Mouse (Mus musculus) cerebellum, adult 8-10 months (tissue): ENCODE measurements around the gene Olfr71.

ENCODE experiments used
- DNase-seq: peaks from one replicate; pipeline ENCODE4 v3.0.0; 2022

Olfr71 gene

DNA sequence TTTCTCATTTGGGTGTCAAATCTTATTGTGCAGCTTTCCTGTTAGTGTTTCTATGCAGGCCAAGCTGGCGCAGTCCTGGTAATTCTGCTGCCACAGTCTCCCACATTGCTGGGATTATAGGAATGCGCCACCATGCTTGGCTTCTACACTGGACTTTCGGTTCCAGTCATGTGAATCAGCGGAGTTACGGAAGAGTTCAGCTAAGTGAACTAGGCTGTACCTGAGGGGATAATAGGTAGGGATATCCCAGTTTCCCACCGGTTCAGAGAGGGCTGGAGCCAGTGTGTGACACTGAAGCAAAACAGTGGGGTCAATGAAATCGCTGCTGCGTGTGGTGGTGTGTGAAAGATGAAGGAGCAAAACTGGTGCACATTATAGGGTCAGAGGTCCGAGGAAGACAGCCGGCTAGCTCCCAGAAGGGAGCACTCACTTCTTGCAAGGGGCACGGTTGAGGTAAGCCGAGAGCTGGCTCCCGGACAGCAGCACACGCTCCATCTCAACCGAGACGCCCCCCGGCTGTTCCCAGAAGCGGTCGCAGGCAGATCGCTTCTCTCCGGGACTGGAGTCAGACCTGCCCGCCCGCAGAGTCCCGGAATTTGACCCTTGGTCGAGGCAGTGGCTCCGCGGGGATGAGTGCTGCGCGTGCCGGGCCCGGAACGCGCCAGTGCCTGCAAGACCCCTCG lies 54.3 kb downstream of the Olfr71 start:
- DNase-seq, result no peak
